Comparison of ENCODE assay signal across 8 mouse cellular contexts in the genomic region with DNA sequence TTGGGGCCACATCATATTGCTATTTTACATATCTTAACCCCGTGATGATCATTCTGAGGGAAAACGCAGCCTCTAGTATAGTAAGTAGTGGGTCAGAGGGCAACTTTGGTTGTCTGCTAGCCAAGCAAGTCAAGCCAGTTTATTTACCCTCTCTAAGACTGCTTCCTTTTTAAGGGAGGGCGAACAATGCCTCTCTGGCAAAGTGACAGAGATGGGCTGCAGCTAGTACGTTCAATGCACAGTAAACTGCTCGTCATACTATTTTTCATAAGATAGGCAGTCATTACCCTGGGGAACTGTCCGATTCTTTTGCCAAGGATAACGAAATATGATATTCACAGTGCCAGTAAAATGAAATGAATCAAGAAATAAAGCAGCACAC. TPM values are rescaled to one million over a fixed set of nuclear protein-coding genes. Genes with fewer than 3 reads are reported as not detected.
DNase-seq lines count a peak whose midpoint lies in the region; TF ChIP-seq lines count a peak whose summit lies in the region.

No protein-coding gene starts in this region.

- H3K36me3 ChIP-seq in heart, adult 2 months (ENCODE audit: control insufficient read depth, insufficient read depth, low read length), result peaks cover 26% of the 10 kb centered on the region

- peak overlapping the region; percentile 69 for H3K4me3 ChIP-seq in heart, adult 2 months

- 2% methylated on average over 7 of the region's 7 CpGs for WGBS in heart, adult 2 months

- peak overlapping the region; percentile 83 for H3K9ac ChIP-seq in heart, adult 2 months (ENCODE audit: low read depth, low read length)

- peak overlapping the region; percentile 97 for H3K27ac ChIP-seq in heart, adult 2 months

- peak; percentile 52 for DNase-seq in cerebellum, adult 9-10 months
- DNase-seq in cerebellum, postnatal 36 days, result no peak
- DNase-seq in adrenal gland, postnatal 14 days, result peak; percentile 45
- DNase-seq in heart, adult 2 months, result peak in 1 of 2 experiments; percentile 50
- DNase-seq in kidney, adult 8-10 months, result peak; percentile 28 to 41
- peak; percentile 70 for DNase-seq in lung, postnatal 10 days
- no peak for DNase-seq in thymus, postnatal 36 days
- no peak for DNase-seq in gastrocnemius, postnatal 25 days

- intact Hi-C loops in heart, adult 2 months (cut with DNase I), result loop anchor here (5.0 kb wide), 1 partner anchor 76 kb away; no protein-coding TSS in a partner anchor

- peaks cover 24% of the 10 kb centered on the region for H3K4me1 ChIP-seq in heart, adult 2 months (ENCODE audit: control insufficient read depth, insufficient read depth, low read length)

- TF ChIP-seq POLR2A in heart, adult 2 months (IDR thresholded peaks at IDR 0.05; ENCODE audit: insufficient read depth, low read depth, low read length), result no peak

- no peak for TF ChIP-seq EP300 in heart, adult 2 months (IDR thresholded peaks at IDR 0.05; ENCODE audit: insufficient read depth, low read depth, low read length)

- no peaks in the 10 kb centered on the region for H3K27me3 ChIP-seq in heart, adult 2 months (ENCODE audit: control insufficient read depth, insufficient read depth, low read length)

- TF ChIP-seq CTCF in heart, adult 2 months (IDR thresholded peaks at IDR 0.05), result no peak

- H3K79me2 ChIP-seq in heart, adult 2 months (replicated peaks; ENCODE audit: control insufficient read depth, insufficient read depth, low read length), result peaks cover 8% of the 10 kb centered on the region

RNA-seq across cellular contexts. Expression of a gene that starts 1.4 kb away (rescaled TPM):
- 266 and 290 TPM in 2 replicates for total RNA-seq in adrenal gland, postnatal 14 days (2021)
- 100 to 1,000 TPM; 314 to 407 TPM for total RNA-seq in heart, adult 2 months (2021)
- polyA plus RNA-seq in heart, adult 2 months (2012; rRNA removed), result 94.5 and 121 TPM in 2 replicates
- 100 to 1,000 TPM; 289 to 299 TPM for total RNA-seq in gastrocnemius, postnatal 25 days (2021)

RNA-seq across cellular contexts. Expression of a gene that starts 42.1 kb away (rescaled TPM):
- 8.4 and 8.9 TPM in 2 replicates for total RNA-seq in adrenal gland, postnatal 14 days (2021)
- total RNA-seq in heart, adult 2 months (2021), result 1 to 10 TPM in 1 of 2 experiments, under 1 TPM in 1; 0.76 to 1.0 TPM
- polyA plus RNA-seq in heart, adult 2 months (2012; rRNA removed), result 0.96 and 0.97 TPM in 2 replicates
- under 1 TPM in 1 of 2 experiments, not detected in 1; 0.40 TPM for total RNA-seq in gastrocnemius, postnatal 25 days (2021)

Comparison
In these comparisons a context has a peak if more than half of its experiments do, and no peak if none do; other contexts are left out.
1. DNase-seq: peak in cerebellum, adult 9-10 months (single experiment), adrenal gland, postnatal 14 days (single experiment), kidney, adult 8-10 months (2 of 2) and lung, postnatal 10 days (single experiment); none in cerebellum, postnatal 36 days (0 of 2), thymus, postnatal 36 days (0 of 2) and gastrocnemius, postnatal 25 days (single experiment).